Mouse (Mus musculus): ENCODE results near the gene Sec31a.
"Not testable (repeated sequence)": the region's sequence is repeated elsewhere in the genome, so short reads cannot be mapped to it uniquely, and the experiment has no call there.

Gene Sec31a

GRCm38 (mm10) chr5:100415761-100416590 lies at the start of gene Sec31a:
Gene Sec31a (minus strand): TSS chr5:100416234.
- peak; percentile 92 to 98 for DNase-seq (ENCODE audit: low spot score in 2 of 2)

- DNase-seq (ENCODE audit: low spot score in 2 of 2): no peak
Measured at GRCm38 (mm10) chr5:100462374-100462773, 46.3 kb upstream of the Sec31a start.

GRCm38 (mm10) chr5:100461526-100461925 lies 45.5 kb upstream of the Sec31a start:
- no peak for DNase-seq (ENCODE audit: low spot score in 2 of 2)

DNA sequence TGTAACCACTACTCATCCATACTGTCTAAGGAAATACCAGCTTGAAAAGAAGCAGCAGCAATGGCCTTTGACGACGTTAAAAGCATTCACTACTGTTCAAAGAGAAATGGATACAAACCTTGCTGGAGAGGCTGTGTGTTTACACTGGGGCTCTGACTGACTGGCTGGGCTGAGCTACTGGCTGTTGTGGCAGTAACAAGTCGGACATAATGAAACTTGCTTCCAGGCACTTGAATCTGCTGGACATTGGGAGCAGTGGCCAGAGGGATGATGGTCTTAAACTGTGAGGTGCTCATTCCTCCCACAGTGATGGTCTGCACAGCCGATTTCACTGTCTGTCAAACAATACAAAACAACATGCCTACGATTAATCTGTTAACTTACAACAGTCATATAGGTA lies 43.4 kb upstream of the Sec31a start:
- DNase-seq (ENCODE audit: low spot score in 2 of 2): no peak

- no peak for DNase-seq (ENCODE audit: low spot score in 2 of 2)
Measured at GRCm38 (mm10) chr5:100451871-100452270, 35.8 kb upstream of the Sec31a start.

DNA sequence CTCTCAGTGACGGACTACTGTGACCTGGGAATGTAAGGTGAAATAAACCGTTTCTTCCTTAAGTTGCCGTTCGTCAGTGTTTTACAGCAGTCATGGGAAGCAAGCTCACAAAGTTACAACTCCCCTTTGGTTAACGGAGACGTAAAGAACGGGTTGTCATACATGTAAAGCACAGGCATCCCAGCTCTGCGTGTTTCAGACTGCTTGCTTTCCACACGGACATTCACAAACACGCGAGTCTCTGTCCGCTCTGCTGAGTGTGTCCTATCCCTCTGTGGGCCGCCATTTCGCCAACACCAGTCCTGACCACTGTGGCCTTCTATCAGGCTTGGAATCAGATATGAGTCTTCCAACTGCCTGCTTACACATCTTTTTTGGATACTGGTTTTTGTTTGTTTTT lies 22.8 kb upstream of the Sec31a start:
- no peak for DNase-seq (ENCODE audit: low spot score in 2 of 2)

DNA sequence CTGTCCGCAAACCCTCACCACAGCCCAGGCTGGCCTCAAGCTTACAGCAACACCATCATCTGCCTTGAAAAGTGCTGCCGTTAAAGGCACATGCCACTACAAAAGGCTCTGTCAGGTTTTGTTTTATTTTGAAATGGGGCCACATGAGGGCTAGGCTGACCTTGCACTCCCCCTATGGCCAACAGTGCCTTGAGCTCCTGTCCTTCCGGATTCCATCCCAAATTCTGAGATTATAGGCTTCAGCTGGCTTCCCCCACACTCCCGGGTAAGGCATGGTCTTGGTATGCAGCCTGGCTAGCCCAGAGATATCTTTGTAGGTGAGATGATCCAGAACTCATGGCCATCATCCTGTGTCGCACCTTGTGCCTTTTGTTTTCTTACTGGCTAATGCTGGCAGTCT lies 21.9 kb upstream of the Sec31a start:
- no peak for DNase-seq (ENCODE audit: low spot score in 2 of 2)

DNA sequence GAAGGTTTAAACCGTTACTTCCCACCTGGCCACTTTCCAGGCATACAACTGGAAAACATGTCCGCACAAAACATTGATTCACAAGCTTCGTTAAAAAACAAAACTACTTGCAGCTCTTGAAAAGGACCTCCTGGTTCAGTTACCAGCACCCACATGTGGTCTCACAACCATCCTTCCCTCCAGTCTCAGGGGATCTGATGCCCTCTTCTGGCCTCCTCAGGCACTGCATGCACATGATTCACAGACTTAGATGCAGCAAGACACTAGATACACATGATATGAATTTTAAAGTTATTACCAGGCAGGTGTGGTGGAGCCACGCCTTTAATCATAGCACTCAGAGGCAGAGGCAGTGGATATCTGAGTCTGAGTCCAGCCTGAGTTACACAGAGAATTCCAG lies 21.1 kb upstream of the Sec31a start:
- no peak for DNase-seq (ENCODE audit: low spot score in 2 of 2)

DNA sequence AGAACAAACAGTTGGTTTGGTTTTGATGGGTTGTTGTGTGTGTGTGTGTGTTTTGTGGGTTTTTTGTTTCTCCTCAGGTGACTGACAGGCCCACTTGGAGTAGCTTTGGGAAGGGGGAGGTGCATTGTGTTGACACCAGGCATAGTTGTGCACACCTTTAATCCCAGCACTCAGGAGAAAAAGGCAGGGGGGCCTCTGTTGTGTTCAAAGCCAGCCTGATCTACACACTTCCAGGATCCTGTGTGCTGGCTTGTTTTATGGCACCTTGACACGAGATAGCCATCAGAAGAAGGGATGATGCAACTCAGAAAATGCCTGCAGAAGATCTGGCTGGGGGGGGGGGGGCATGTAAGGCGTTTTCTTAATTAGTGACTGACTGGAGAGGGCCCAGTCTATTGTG lies 14.9 kb upstream of the Sec31a start:
- no peak for DNase-seq (ENCODE audit: low spot score in 2 of 2)

- DNase-seq (ENCODE audit: low spot score in 2 of 2): peak in 1 of 2 experiments; percentile 10
Measured at GRCm38 (mm10) chr5:100430076-100430390, 14.0 kb upstream of the Sec31a start.

GRCm38 (mm10) chr5:100429344-100430075 lies 13.5 kb upstream of the Sec31a start:
- peak; percentile 81 to 82 for DNase-seq (ENCODE audit: low spot score in 2 of 2)

DNA sequence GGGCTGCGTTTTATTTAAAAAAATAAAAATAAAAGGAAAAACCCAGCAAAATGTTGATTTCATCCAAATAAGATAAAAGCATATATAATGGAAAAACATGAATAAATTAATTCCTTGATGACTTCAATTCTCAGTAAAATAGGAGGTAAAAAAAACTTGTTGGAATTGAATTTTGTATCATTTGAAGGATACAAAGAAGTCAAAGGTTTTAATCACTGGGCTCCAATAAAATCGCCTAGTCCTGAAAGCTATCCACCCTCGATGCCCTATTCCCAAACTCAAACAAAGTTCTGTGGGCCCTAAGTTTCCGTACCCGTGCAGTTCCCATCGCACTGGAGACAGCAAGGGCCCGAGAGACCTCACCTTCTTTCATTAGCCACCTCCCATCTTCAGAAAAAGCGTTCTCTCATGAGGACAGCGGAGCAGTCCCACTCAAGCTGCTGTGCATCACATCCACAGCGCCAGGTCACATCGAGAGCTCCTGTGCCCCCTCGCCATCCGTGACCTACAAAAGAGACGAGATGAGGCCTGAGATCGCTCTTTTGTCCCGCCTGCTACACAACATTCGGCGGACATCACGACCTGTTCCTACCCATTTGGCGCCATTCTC lies 12.8 kb upstream of the Sec31a start:
- DNase-seq (ENCODE audit: low spot score in 2 of 2): no peak

- DNase-seq (ENCODE audit: low spot score in 2 of 2): no peak
Measured at GRCm38 (mm10) chr5:100428031-100428733, 12.1 kb upstream of the Sec31a start.

GRCm38 (mm10) chr5:100427276-100427675 lies 11.2 kb upstream of the Sec31a start:
- DNase-seq (ENCODE audit: low spot score in 2 of 2): no peak

DNA sequence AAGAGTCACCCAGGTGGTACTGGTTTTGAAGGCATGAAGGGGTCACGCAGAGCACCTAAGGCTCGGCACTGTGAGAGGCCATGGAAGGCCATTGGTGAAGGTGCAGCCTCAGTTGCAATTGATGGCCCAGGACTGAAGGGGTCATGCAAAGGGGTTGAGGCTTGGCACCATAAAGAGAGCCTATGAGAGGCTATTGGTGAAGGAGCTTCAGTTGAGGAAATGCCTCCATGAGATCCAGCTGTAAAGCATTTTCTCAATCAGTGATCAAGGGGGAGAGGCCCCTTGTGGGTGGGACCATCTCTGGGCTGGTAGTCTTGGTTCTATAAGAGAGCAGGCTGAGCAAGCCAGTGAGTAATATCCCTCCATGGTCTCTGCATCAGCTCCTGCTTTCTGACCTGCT lies 9.8 kb upstream of the Sec31a start:
- not testable (repeated sequence) for DNase-seq (ENCODE audit: low spot score in 2 of 2)

- no peak for DNase-seq (ENCODE audit: low spot score in 2 of 2)
Measured at GRCm38 (mm10) chr5:100424252-100424651, 8.2 kb upstream of the Sec31a start.

GRCm38 (mm10) chr5:100423626-100424025 lies 7.6 kb upstream of the Sec31a start:
- DNase-seq (ENCODE audit: low spot score in 2 of 2): no peak

- no peak for DNase-seq (ENCODE audit: low spot score in 2 of 2)
Measured at GRCm38 (mm10) chr5:100418861-100419260, 2.8 kb upstream of the Sec31a start.

- no peak for DNase-seq (ENCODE audit: low spot score in 2 of 2)
Measured at GRCm38 (mm10) chr5:100418077-100418476, 2.0 kb upstream of the Sec31a start.

- DNase-seq (ENCODE audit: low spot score in 2 of 2): no peak
Measured at GRCm38 (mm10) chr5:100414474-100415196, 1.4 kb downstream of the Sec31a start.

- no peak for DNase-seq (ENCODE audit: low spot score in 2 of 2)
Measured at GRCm38 (mm10) chr5:100412886-100413285, 3.1 kb downstream of the Sec31a start.

Measured in thymus, postnatal 10 days (tissue).